Mouse (Mus musculus): ENCODE data around the gene Nectin3.
A peak's percentile ranks its signal among the peaks of the same experiment; 100 is the strongest.
"Not testable (repeated sequence)": the region's sequence is repeated elsewhere in the genome, so short reads cannot be mapped to it uniquely, and the experiment has no call there.

Nectin3 gene

DNA sequence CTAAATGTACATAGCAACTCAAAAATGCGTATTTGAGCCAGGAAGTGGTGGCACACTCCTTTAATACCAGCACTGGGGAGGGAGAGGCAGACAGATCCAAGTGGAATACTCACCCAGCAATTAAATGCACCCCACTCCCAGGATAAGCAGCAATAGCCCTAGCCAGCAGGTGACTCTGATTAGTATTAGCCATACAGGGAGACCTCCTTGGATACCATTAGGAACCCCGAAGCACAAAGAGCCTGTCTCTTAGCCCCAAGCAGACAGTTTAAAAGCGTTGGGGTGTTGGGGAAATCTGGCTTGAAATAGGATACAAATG lies 87.6 kb downstream of the Nectin3 start:
- no peak for DNase-seq

DNA sequence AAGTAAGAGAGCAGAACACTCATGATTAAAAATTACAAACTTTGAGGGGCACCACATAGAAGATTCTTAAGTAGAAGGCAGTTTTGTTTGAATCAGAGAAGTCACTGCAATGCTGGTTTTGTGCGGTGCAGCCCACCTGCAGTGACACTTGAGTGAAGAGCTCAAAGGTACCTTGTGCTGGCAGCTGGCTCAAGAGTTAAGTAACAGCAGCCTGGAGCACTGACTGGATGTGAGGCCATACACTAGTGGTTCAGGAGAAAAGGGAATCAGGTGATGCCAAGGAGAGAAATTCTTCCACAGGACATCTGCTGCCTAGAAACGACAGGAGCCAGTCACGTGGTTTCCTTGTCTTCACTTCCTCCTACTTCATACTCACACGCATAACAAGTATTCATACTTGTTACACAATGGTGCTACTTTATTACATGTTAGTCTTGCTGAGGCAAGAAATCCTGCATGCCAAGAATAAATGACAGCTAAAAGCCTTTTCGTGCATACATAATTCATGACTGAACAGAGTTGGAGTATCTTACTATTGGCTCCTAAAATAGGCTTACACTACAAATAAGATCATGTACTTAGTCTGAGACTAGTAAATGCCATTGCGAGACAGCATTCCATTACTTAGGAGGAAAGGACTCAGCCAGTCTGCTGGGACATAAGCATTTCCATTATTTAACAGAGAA lies 88.1 kb downstream of the Nectin3 start:
- DNase-seq = peak; percentile 20

DNA sequence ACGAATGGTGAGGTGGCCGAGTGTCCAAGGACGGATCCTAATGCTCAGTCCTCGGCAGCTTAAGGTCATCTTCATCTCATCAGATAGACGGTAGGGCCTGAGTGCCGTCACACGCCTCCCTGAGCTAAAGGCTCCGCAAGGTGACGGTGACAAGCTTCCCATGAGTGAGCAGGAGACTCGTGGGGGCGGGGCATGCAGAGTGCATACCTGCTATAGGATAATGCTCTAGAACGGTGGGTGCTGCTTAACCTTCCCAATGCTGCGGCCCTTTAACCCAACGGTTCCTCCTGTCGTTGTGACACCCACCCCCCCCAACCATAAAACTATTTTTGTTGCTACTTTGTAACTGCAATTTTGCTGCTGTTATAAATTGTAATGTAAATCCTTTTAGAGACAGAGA lies 90.3 kb downstream of the Nectin3 start:
- no peak for DNase-seq

DNA sequence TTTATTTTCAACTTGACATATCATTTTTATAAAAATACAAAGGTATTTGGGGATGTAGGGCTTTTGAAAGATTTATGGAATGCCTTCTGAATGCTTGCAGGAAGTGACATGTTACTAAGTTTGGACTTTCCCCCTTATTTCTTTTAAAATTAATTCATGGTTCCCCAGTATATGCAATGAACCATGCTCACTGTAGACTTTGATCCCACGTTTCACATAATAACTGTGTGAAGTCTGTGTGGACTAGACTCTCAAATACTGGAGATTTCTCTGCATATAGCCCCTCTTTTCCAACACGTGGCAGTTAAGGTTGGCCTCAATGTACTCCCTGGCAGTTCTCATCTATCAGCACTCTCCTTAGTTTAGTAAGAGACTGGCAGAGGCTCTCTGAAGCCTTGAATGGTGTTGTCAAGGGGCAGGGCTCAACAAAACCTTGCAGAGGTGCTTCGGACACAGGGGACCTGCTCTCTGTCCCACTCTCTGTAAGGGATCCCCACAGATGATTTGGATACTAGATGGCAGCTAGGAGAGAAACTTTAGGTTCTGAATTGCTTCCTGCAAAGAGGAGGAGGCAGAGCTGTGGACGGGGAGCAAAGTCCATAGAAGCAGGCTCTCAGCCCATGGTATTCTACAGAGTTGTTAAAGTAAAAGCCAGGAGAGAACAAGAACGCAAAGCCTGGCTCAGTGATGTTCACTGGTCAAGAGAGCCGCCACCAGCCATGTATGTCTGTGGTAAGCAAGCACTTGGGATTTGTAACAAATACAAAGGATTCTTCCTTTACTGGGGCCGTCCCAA lies 91.3 kb downstream of the Nectin3 start:
- DNase-seq = no peak

DNA sequence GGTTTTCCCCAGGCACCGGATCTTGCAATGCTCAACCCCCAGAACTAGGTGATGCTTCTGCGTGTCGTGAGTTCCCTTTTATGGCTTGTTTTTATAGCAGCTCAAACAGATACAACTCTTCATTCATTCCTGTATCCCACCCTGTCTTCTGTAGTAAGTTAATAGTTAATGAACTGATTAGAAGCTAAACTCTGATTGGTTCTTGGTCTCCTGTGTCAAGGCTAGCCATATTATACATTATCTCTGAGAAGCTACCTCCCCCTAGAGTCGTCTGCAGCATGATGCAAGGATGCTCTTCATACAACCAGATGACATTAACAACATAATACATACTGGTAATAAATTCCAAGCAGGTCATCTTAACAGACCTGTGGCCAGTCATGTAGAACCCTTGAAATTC lies 100.4 kb downstream of the Nectin3 start:
- no peak for DNase-seq

DNA sequence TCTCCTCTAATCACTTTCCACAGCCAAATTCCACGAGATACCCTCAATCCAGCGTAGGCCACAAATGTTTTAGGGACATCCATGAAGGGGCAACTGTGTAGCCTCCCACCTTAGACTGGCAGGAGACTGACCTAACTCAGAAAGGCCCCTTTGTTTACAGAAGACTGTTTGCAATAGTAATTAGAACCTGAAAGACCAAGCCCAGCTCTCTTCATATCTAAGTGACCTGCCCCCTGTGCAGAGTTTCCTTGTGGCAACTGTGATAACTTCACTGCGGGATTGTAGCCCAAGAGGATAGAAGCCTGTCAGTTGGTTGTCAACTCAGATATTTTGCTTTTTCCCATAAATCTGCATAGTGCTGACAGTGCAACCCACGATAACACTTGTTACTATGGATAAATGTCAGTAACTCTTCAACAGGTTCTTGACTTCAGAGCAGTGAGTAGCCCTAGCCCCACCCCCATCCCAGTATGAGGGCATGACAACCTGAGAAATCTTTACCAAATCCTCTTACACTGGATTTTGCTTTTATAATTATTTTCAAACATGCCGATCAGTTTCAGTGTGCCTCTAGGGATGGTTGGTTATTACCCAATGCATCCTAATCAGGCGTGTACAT lies 108.8 kb downstream of the Nectin3 start:
- DNase-seq = peak; percentile 8

DNA sequence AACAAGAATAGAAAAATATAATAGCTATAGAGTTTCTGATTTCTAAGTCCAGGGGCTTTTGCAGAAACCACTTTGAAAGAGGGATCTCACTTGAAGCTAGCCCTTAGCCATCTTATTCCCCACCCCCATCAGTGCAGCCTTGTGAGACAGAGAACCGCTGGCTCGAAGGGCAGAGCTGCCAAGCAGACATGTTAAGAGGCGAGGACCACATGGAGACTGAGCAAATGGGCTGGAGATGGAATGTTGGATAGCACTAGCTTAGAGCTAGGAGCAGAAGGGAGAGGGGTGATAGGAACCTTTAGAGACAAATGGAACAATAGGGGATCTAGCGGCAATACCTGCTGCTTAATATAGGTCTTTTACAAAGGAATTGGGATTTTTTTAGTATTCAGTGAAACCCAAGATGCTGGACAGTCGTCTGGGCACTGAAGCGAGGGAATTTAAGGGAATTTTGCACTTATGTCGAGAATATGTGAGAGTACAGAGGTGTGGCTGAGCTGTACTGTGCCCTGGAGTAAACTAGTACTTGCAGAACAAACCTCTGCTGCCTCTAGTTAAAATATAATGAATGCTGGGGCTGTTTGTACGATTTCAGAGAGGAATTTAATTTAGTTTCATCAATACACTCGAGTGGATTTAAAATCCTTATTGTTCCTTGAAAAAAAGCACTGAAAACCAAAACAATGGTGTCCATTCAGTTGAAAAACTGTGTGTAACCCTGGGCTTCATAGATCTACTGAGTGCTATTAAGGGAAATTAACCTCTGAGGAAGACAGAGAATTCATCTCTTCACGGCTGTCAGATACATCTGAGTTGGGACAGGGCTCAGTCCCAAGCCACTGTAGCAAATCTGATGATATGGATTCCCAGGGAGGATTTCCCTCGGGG lies 109.6 kb downstream of the Nectin3 start:
- DNase-seq = peak; percentile 11

DNA sequence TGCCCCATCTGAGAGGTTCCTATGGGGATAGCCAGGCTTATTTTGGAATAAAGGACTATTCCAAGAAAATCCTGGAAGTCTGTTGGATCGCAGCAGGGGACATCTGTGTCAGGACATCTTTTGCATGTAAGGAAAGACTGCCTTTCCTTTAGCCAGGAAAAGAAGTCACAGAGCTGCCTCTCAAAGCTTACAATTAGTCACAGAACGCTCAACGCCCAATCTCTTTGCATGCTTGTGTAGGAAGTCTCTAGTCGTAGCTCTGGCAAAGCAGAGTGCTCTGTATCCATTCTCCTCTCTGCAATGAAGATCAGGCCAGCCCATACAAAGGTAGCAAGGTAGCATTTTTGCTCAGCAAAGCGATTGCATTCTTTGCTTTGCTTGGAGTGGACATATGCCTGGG lies 114.0 kb downstream of the Nectin3 start:
- DNase-seq = no peak

DNA sequence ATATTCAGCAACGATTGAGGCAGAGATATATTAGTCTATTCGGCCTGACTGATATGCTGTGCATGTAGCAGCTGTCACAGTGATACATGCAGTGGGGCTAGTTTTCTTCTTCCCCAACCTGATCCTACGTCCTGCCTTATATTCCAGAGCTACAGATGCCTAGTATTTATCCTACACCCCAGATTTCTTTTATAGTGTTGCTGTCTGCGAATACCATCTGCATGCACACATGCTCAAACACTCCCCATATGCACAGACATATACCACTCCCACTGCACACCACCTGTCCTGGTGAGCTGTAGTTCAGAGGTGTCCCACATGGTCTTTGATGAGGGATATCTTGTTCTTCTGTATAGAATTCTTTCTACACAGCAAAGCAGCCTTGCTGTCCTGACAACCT lies 115.0 kb downstream of the Nectin3 start:
- DNase-seq = no peak

DNA sequence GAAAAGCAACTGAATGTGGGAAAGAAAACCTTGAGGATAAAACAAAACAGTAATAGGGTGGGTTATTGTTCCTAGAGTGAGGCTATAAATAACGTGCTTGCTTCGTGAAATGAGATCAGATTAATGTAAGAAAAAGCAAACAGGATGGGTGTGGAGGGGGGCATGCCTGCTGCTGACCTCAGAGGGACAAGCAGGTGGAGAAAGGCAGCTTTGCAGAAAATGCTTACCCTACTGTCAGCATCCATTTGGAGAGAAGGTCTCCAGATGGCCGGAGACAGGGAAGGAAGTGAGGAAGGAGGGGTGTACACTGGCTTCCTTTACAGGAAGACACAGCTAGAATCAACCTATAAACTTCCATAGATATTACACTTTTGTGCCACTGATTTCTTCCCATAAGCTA lies 121.8 kb downstream of the Nectin3 start:
- DNase-seq = no peak

DNA sequence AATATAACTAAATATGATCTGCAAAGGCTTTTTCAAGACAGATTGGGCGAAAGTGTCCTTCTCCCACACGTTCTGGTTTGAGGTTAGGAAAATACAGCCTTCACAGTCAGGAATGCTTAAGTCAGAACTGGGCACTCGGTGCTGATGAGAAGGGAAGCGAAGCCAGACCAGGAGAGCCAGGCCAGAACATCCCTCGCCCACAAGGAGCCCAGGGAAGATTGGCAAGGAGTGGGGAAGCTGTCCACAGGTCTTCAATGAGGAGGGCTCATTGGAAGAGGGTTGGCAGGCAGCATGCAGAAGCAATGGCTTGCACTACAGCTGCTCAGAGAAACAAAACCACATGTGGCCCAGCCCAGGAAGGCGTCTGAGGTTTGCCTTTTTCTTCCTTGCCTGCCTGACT lies 136.3 kb downstream of the Nectin3 start:
- no peak for DNase-seq

DNA sequence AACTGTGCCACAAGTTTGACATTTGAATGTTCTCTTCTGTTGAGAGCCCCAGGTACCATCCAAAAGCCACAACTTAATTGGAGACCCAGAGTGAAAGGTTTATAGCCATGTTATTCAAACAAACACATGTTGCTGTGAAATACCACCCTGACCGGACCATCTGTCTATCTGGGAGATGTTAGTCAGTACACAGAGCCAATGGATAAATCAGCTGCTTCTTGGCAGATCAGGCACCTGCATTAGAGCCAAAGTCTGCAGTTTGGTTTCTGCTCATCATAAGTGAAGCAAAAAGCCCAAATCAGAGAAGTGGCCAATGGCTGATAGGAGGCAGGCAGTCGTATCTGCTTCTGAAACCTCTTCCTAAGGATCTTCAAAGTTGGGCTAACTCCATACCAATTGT lies 140.7 kb downstream of the Nectin3 start:
- DNase-seq = not testable (repeated sequence)

DNA sequence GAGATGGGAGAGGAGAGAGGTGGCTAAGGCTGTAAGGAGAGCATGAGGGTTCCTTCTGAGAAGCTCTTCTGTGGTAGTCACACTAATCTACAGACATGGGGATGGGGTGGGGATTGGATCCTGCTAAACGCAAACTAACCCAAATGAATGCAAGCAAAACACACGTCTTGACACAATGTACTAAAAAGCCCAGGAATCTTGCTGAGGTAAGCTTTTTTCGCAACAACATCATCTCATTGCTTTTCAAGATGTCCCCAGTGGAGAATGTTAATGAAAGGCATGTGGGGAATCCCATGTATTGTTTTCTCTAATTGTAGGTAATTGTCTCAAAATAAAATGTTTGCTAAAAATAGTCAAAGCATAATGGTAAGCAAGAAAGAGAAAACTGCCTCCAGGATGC lies 141.7 kb downstream of the Nectin3 start:
- no peak for DNase-seq

All from retina, postnatal 1 day (tissue).